Mouse (Mus musculus) limb, embryonic 14.5 days (tissue): ENCODE data around the gene Gpr183. TPM values are rescaled to one million over a fixed set of nuclear protein-coding genes. Genes with fewer than 3 reads are reported as not detected.

Experiments
- ATAC-seq: fragments of 200-750 bp; cut with Nextera tagmentation; 2 replicates; pipeline ENCODE4 v1.8.0; 2017; ENCODE audit warnings: low read depth, moderate number of reproducible peaks, moderate TSS enrichment; ENCODE audit not compliant: low FRiP score
- DNase-seq: peaks from one replicate; pipeline ENCODE4 v3.0.0-alpha.2; 2015; ENCODE audit warnings: low spot score
- H3K27ac ChIP-seq: fragments of 300-500 bp; sonication (generic); replicated peaks from 2 replicates; pipeline ENCODE4 v1.5.1; 2014; ENCODE audit warnings: low read depth, mild to moderate bottlenecking, low read length, moderate library complexity, mixed read lengths
- H3K27me3 ChIP-seq: fragments of 300-500 bp; sonication (generic); 2 replicates; pipeline ENCODE4 v1.6.1; 2014; ENCODE audit warnings: low read length, mixed read lengths; ENCODE audit not compliant: control insufficient read depth, insufficient read depth
- H3K36me3 ChIP-seq: fragments of 300-500 bp; sonication (generic); 2 replicates; pipeline ENCODE4 v1.6.1; 2014; ENCODE audit warnings: mild to moderate bottlenecking, low read length, moderate library complexity, mixed read lengths; ENCODE audit not compliant: control insufficient read depth, insufficient read depth
- H3K4me1 ChIP-seq: fragments of 300-500 bp; sonication (generic); 2 replicates; pipeline ENCODE4 v1.6.1; 2014; ENCODE audit warnings: antibody characterized with exemption, low read length, mixed read lengths; ENCODE audit not compliant: control insufficient read depth, insufficient read depth
- H3K4me2 ChIP-seq: fragments of 300-500 bp; sonication (generic); replicated peaks from 2 replicates; pipeline ENCODE4 v1.6.1; 2014; ENCODE audit warnings: low read depth, mild to moderate bottlenecking, low read length, moderate library complexity; ENCODE audit not compliant: severe bottlenecking
- H3K4me3 ChIP-seq: fragments of 300-500 bp; sonication (generic); replicated peaks from 2 replicates; pipeline ENCODE4 v1.5.1; 2014; ENCODE audit warnings: low read length
- H3K9ac ChIP-seq: fragments of 300-500 bp; sonication (generic); 2 replicates; pipeline ENCODE4 v1.6.1; 2014; ENCODE audit warnings: mild to moderate bottlenecking, low read depth, low read length, moderate library complexity; ENCODE audit not compliant: severe bottlenecking
- H3K9me3 ChIP-seq: fragments of 300-500 bp; sonication (generic); 2 replicates; pipeline ENCODE4 v1.6.1; 2016; ENCODE audit warnings: low read length; ENCODE audit not compliant: control insufficient read depth
- POLR2A ChIP-seq: fragments of 200-500 bp; IDR thresholded peaks from 2 replicates; pipeline ENCODE4 v1.8.0; 2012; ENCODE audit warnings: inconsistent platforms, mild to moderate bottlenecking, moderate library complexity, borderline replicate concordance; ENCODE audit not compliant: insufficient read depth, insufficient read length; ENCODE audit errors: extremely low read depth
- WGBS: fragments of 180-500 bp; shearing (Covaris S2); extraction: QIAGEN DNeasy Blood & Tissue Kit; methylation state at CpG from one replicate; pipeline ENCODE4 v1.1.7; 2014; 5-methylcytosine and 5-hydroxymethylcytosine counted together
- polyA plus RNA-seq, 2 experiments: library from polyadenylated mRNA; depleted of rRNA in 1 of 2; stranded (reverse) in 1 of 2; unstranded in 1 of 2; fragments of >200 nt; fragmentation: Nextera tagmentation in 1 of 2; extraction: Ambion mirVana in 1 of 2; gene quantifications; 2 replicates each; pipeline versions ENCODE4 v1.2.1 to v1.2.3; 2012 to 2014

Gpr183 gene
- polyA plus RNA-seq, 2 experiments, result 2.8 to 4.3 TPM

DNA sequence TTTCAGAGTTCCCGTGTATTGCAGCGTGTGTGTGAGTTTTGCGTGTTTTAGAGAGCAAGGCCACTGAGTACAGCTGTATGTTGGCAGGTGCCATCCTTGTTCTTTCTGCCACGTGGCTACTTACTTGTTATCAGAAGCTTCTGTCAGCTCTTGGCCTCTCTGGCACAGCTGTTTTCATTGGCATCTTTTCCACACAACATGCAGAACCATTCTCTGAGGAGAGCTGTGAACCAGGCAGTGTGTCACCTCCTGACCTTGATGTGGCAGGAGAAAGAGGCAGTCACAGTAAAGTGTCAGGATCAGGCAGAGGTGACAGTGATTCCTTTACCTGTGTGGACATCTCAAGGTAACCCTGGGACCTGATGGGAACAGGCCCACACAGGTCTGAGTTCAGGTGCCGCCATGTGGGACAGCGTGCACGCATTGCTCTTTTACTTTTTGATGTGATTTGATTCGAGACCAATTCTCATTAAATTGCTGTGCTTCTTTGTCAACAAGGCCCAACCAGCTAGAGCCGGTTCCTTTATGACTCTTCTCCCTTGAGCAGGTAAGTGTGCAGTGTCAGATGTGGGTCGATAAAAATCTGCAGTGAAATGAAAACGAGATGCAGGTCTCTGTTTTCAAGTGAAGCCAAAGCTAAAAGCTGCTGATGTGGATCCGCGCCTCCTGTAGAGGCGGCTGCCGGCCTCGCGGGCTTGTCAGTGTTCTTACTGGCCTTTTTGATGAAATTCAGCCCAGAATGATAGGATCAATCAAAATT is 35.5 kb upstream of the Gpr183 start:
- TF ChIP-seq POLR2A, result no peak
- H3K27me3 ChIP-seq, result no peaks in the 10 kb centered on the region
- H3K9me3 ChIP-seq, result no peaks in the 10 kb centered on the region
- H3K4me2 ChIP-seq, result no peak overlapping the region
- peaks cover 14% of the 10 kb centered on the region for H3K36me3 ChIP-seq
- 94% methylated on average over 17 of the region's 17 CpGs for WGBS
- no peaks in the 10 kb centered on the region for H3K4me1 ChIP-seq
- no peak overlapping the region for H3K4me3 ChIP-seq
- H3K27ac ChIP-seq, result no peak overlapping the region
- ATAC-seq (no peak), DNase-seq (no peak)
- no peak overlapping the region for H3K9ac ChIP-seq

DNA sequence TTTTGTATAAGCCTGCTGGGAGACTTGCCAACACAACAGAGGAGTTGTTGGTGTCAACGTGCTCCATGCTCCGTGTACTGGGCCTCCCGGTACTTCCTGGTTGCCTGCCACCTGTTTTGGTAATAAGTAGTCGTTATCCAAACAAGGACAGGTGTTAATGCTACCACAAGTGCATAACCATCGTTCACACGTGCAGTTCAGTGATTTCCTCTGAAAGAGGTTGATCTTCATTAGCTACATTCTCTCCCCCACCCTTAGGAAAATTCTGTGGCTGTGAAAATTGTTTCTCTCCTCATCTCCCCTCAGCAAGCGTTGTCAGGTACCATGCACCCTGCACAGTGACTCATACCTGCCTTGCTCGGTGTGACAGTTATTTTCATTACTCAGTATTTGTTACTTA is 34.5 kb upstream of the Gpr183 start:
- TF ChIP-seq POLR2A, result no peak
- no peak overlapping the region for H3K27ac ChIP-seq
- WGBS, result 63% methylated on average over 8 of the region's 8 CpGs
- H3K36me3 ChIP-seq, result peaks cover 15% of the 10 kb centered on the region
- ATAC-seq (no peak), DNase-seq (no peak)
- H3K4me2 ChIP-seq, result no peak overlapping the region
- H3K9ac ChIP-seq, result no peak overlapping the region
- H3K4me1 ChIP-seq, result no peaks in the 10 kb centered on the region
- no peaks in the 10 kb centered on the region for H3K9me3 ChIP-seq
- no peak overlapping the region for H3K4me3 ChIP-seq
- no peaks in the 10 kb centered on the region for H3K27me3 ChIP-seq

DNA sequence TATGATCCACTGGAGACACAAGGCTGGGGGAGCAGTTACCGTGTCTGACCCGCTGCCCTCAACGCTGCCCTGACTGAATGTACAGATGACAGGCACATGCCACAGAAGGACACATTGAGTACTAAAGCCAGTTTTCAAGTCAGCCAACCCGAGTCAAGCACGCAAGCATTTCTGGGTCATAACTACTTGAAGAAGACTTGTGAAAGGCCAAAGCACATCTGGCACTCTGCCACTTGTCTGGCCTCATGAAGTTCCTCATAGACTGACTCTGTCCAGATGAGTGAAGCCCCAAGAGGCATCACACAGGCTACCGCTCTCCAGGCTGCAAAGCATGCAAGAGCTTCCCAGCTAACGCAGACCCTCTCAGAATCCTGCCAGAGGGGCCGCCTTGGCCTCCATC is 31.8 kb upstream of the Gpr183 start:
- Histone ChIP-seq H3K9me3 (no peaks in the 10 kb centered on the region), H3K36me3 (peaks cover 20% of the 10 kb centered on the region), H3K4me1 (no peaks in the 10 kb centered on the region), H3K4me3 (no peak overlapping the region), H3K27ac (no peak overlapping the region), H3K9ac (no peak overlapping the region), H3K4me2 (no peak overlapping the region), H3K27me3 (no peaks in the 10 kb centered on the region)
- WGBS, result 91% methylated on average over 8 of the region's 8 CpGs
- ATAC-seq (no peak), DNase-seq (no peak)
- no peak for TF ChIP-seq POLR2A

DNA sequence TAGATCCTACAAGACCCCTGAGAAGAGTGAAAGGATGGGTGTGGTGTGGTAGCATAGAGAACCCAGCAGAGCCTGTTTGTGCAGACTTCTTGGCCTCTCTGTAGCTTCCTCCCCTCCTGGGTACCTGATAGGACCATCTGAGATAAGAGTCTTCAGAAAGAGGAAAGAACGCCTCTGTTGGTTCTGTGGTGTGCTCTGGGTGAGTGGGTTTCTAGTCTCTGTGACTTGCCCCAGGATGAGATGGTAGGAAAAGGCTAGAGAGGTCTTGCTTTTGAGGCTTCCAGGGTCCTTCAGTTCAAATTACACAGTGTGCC is 30.5 kb upstream of the Gpr183 start:
- no peaks in the 10 kb centered on the region for H3K27me3 ChIP-seq

DNA sequence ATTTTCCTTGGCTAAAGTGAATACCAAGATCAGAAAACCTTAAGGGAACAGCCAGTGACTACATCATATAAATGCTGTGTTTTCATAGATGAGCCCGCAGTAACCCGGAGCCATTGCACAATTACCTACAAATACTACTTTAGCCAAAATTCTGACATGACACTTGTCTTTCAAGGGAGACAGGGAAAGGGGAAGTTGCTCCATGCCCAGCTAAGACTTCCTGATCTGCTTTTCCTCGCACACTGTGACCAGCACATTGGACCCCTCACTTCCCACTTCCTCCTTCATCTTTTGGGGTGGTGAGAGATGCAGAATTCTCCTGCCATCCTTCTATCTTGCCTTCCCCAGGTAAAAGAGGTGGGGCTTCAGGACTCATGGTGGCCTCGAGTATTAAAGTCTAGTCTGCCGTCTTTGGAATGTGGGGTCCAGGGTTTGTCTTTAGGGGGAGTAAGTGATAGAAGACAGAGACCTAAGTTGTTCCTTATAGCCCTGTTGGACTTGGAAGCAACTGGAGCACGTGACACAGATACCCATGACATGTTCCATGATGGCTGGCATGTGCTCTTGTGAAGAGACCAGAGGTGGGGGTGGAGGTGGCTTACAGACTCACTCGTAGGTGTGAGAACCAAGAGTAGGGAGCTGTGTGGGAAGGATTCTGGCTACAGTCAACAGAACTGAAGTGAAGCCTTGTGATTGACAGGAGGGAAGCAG is 30.0 kb upstream of the Gpr183 start:
- H3K36me3 ChIP-seq, result peaks cover 15% of the 10 kb centered on the region
- H3K27ac ChIP-seq, result no peak overlapping the region
- H3K9ac ChIP-seq, result no peak overlapping the region
- no peaks in the 10 kb centered on the region for H3K4me1 ChIP-seq
- H3K27me3 ChIP-seq, result no peaks in the 10 kb centered on the region
- ATAC-seq, result no peak
- no peak overlapping the region for H3K4me2 ChIP-seq
- no peak for DNase-seq
- 93% methylated on average over 7 of the region's 7 CpGs for WGBS
- H3K4me3 ChIP-seq, result no peak overlapping the region
- no peak for TF ChIP-seq POLR2A
- no peaks in the 10 kb centered on the region for H3K9me3 ChIP-seq

More for the DNA sequence above, 30.5 kb upstream of the Gpr183 start:
- Histone ChIP-seq H3K4me1 (no peaks in the 10 kb centered on the region), H3K36me3 (peaks cover 15% of the 10 kb centered on the region), H3K4me3 (no peak overlapping the region), H3K9ac (no peak overlapping the region), H3K27ac (no peak overlapping the region), H3K9me3 (no peaks in the 10 kb centered on the region), H3K4me2 (no peak overlapping the region)
- TF ChIP-seq POLR2A, result no peak
- no peak for DNase-seq
- 82% methylated on average over 1 of the region's 1 CpGs for WGBS
- no peak for ATAC-seq
